Comparison of ENCODE assay signal across 12 mouse cellular contexts in genomic region chrX:57324891-57325290, GRCm38 (mm10). TPM values are rescaled to one million over a fixed set of nuclear protein-coding genes. Genes with fewer than 3 reads are reported as not detected.
A peak's percentile ranks its signal among the peaks of the same experiment; 100 is the strongest.
DNase-seq lines count a peak whose midpoint lies in the region; ATAC-seq and TF ChIP-seq lines count a peak whose summit lies in the region.
"Had no signal": no experiment of that assay in that cellular context is flagged by ENCODE, and none has a peak within 500 bp of the region (broad histone marks: within the 10 kb centered on the region; RNA-seq: fewer than 3 reads in every experiment).

No protein-coding gene starts in this region.

- no peak overlapping the region for H3K4me3 ChIP-seq in heart, embryonic 11.5 days (ENCODE audit: low read depth, low read length)
- no peak overlapping the region for H3K4me3 ChIP-seq in lung, embryonic 14.5 days (ENCODE audit: low read depth, low read length)
- no peak overlapping the region for H3K4me3 ChIP-seq in midbrain, embryonic 13.5 days (replicated peaks)

- WGBS in heart, embryonic 11.5 days (ENCODE audit: insufficient replicate concordance): 54% methylated on average over 6 of the region's 6 CpGs
- 59% methylated on average over 6 of the region's 6 CpGs for WGBS in lung, embryonic 14.5 days
- WGBS in midbrain, embryonic 13.5 days: 77% methylated on average over 6 of the region's 6 CpGs

- ATAC-seq in heart, embryonic 11.5 days (replicated peaks; ENCODE audit: insufficient number of reproducible peaks, low FRiP score, low TSS enrichment): no peak
- no peak for ATAC-seq in lung, embryonic 14.5 days (ENCODE audit: insufficient read depth)
- ATAC-seq in midbrain, embryonic 13.5 days: no peak
- ATAC-seq in megakaryocyte, adult 5-6 weeks (ENCODE audit: poor library complexity, severe bottlenecking): no peak

- H3K36me3 ChIP-seq in heart, embryonic 11.5 days (ENCODE audit: control insufficient read depth, insufficient read depth, low read length): no peaks in the 10 kb centered on the region
- H3K36me3 ChIP-seq in lung, embryonic 14.5 days (ENCODE audit: insufficient read depth): no peaks in the 10 kb centered on the region
- H3K36me3 ChIP-seq in midbrain, embryonic 13.5 days: no peaks in the 10 kb centered on the region
- H3K36me3 ChIP-seq: embryonic facial prominence, embryonic 10.5 days had no signal

- TF ChIP-seq CTCF in lung, embryonic 14.5 days (IDR thresholded peaks at IDR 0.05; ENCODE audit: low read depth): no peak

- H3K4me2 ChIP-seq in heart, embryonic 11.5 days: peak overlapping the region; percentile 33
- H3K4me2 ChIP-seq in lung, embryonic 14.5 days: no peak overlapping the region
- H3K4me2 ChIP-seq in midbrain, embryonic 13.5 days (replicated peaks): no peak overlapping the region

- peak; percentile 21 for DNase-seq in kidney, adult 9 months
- DNase-seq in kidney, postnatal 14 days: no peak
- DNase-seq in adrenal gland, postnatal 10 days: peak; percentile 33
- DNase-seq in lung, embryonic 14.5 days: peak; percentile 10
- DNase-seq in urinary bladder, postnatal 4 days (ENCODE audit: low spot score in 2 of 2): no peak
- DNase-seq: cerebellum, adult 11 months; right cerebral cortex, adult 18-20 months had no signal

- peaks cover 5% of the 10 kb centered on the region; the same call in 1 of the 2 replicates for H3K27me3 ChIP-seq in heart, embryonic 11.5 days (ENCODE audit: control insufficient read depth, insufficient read depth, low read length)
- H3K27me3 ChIP-seq in lung, embryonic 14.5 days (ENCODE audit: insufficient read depth, low read length): no peaks in the 10 kb centered on the region
- no peaks in the 10 kb centered on the region for H3K27me3 ChIP-seq in midbrain, embryonic 13.5 days

- H3K4me1 ChIP-seq in heart, embryonic 11.5 days (ENCODE audit: control insufficient read depth, insufficient read depth, low read length): no peaks in the 10 kb centered on the region
- no peaks in the 10 kb centered on the region for H3K4me1 ChIP-seq in lung, embryonic 14.5 days (ENCODE audit: insufficient read depth)
- no peaks in the 10 kb centered on the region for H3K4me1 ChIP-seq in midbrain, embryonic 13.5 days (replicated peaks)
- H3K4me1 ChIP-seq: embryonic facial prominence, embryonic 10.5 days had no signal

- 0 out of 2 replicates have a peak overlapping the region, but pooled peaks have one; percentile 28 for H3K9ac ChIP-seq in heart, embryonic 11.5 days (ENCODE audit: low read depth, low read length)
- no peak overlapping the region for H3K9ac ChIP-seq in lung, embryonic 14.5 days
- no peak overlapping the region for H3K9ac ChIP-seq in midbrain, embryonic 13.5 days (replicated peaks)

- H3K27ac ChIP-seq in heart, embryonic 11.5 days (ENCODE audit: low read depth, low read length): no peak overlapping the region
- H3K27ac ChIP-seq in lung, embryonic 14.5 days (ENCODE audit: low read depth): no peak overlapping the region
- H3K27ac ChIP-seq in midbrain, embryonic 13.5 days: no peak overlapping the region
- H3K27ac ChIP-seq: embryonic facial prominence, embryonic 10.5 days; kidney, postnatal 0 days had no signal

- no peaks in the 10 kb centered on the region for H3K9me3 ChIP-seq in heart, embryonic 11.5 days (replicated peaks; ENCODE audit: control insufficient read depth, low read length)
- H3K9me3 ChIP-seq in lung, embryonic 14.5 days (ENCODE audit: low read depth, low read length): no peaks in the 10 kb centered on the region
- no peaks in the 10 kb centered on the region for H3K9me3 ChIP-seq in midbrain, embryonic 13.5 days
- H3K9me3 ChIP-seq: embryonic facial prominence, embryonic 10.5 days had no signal

RNA-seq across cellular contexts. Expression of gene Arhgef6, which starts 13.6 kb away (rescaled TPM):
- 10 to 100 TPM; 29.0 to 35.4 TPM for total RNA-seq in adrenal gland, postnatal 10 days (2021)
- 26.5 and 31.9 TPM in 2 replicates for polyA plus RNA-seq in heart, embryonic 11.5 days (2014; fragmentation: Nextera tagmentation; extraction: Ambion mirVana)
- polyA plus RNA-seq in lung, embryonic 14.5 days (2014; fragmentation: Nextera tagmentation; extraction: Ambion mirVana): 19.4 and 27.9 TPM in 2 replicates
- 5.7 and 6.2 TPM in 2 replicates for polyA plus RNA-seq in midbrain, embryonic 13.5 days (2015; fragmentation: Nextera tagmentation; extraction: Ambion mirVana)
- total RNA-seq in megakaryocyte, adult 5-6 weeks (2015): 160 and 163 TPM in 2 replicates
- total RNA-seq in megakaryocyte, adult 5-6 weeks (2017): 113 and 130 TPM in 2 replicates

Comparison
In these comparisons a context has a peak if more than half of its experiments do, and no peak if none do; other contexts are left out.
1. DNase-seq: peak in kidney, adult 9 months (single experiment), adrenal gland, postnatal 10 days (single experiment) and lung, embryonic 14.5 days (single experiment); none in kidney, postnatal 14 days (single experiment) and urinary bladder, postnatal 4 days (0 of 2).